Mouse (Mus musculus) CD8-positive naive resting alpha-beta T cell, adult 2 months (primary cell): ENCODE results near the gene Fzd5.

Experiments used
- DNase-seq, 2 experiments: peaks; one replicate each; pipeline ENCODE4 v3.0.0; 2022; ENCODE audit warnings: low read depth in 2 of 2, low spot score in 2 of 2

The Fzd5 gene

DNA sequence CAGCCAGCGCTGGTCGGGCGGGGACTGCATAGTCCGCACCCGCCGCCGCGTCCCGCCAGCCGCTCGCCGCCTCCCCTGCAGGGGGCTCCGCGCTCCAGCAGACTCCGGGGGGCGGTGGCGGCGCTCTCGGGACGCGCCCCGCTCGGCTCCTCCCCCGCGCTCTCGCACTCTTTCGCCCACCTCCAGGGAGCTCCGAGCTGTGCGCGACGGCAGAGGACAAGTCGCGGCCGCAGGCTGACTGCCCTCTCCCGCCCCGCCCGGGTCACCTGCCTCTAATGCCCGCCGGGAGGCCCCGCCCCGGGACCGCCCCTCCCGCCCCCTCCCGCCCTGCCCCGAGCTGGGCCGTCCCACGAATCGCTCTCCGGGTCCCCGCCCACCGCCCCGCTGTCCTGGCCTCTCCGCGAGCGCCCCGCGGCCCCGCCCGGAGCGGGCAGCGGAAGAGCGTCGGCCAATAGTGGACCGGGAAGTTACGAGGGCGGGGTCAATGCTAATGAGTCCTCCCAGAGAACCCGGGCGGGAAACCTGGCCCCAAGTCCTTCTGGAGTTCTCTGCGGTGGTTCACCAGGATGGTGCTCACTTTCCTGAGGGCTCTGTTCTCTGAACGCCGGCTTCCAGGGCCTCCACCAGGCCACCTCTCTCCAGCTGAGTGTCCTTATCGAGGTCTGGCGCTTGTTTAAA, at the start of gene Fzd5:
Gene Fzd5 (minus strand): TSS at position 250 of the 678 bp plus-strand sequence.
- peak; percentile 56 to 60 for DNase-seq

DNA sequence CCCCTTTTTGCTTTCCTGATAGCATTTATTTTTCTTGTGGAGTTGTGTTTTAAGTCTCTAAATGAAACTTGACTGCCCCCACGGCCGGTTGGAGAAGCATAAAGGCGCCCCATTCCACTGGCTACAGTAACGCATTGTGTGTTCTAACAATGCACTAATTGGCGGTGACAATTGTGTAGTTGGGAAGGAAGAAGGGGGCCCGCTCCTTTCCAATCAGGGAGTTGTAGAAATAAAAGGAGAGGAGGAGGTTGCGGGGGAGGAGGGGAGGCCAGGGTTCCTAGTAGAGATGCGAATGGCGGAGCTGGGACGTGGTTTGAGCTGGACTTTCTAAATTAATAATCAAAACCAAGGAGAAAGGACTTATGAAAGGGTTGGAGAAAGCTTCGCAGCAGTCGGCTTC, 42.3 kb upstream of the Fzd5 start:
- DNase-seq, result no peak

DNA sequence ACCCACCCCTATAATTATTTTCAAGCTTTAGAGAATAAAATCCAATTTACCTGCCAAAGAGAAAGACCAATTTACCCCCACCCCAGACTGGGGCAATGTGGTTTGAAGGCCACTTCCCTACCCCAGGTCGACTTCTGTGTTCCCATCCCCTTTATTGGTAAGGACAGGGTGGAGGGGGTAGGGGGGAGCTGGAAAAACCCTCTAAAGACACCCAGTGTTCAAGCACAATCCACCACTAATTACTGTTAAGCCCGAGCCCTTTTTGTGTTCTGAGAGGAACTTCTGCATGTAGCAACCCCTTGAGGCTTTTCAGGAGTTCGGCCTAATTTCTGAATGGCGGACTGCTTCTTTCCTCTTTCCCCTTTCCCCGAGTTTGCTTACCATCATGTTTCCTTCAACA, 41.9 kb upstream of the Fzd5 start:
- DNase-seq, result no peak

DNA sequence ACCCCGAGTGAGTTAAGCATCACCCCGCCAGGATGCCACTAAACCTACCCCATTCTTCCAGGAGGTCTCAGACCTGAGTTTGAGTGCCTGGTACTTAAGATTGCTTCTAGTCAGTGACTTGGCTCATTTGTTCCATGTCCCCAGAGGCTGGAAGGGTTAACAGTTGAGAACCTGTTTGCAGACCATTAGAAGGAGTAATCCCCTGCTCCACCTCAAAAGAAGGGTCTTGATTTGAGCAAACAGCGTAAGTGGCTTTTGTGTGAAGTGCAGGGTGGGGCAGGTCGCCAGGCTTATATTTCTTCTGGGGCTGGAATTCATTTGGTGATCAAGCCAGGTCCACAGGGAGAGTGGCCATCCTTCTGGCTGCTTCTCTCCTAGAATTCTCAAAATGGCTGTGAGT, 35.8 kb upstream of the Fzd5 start:
- DNase-seq, result no peak

DNA sequence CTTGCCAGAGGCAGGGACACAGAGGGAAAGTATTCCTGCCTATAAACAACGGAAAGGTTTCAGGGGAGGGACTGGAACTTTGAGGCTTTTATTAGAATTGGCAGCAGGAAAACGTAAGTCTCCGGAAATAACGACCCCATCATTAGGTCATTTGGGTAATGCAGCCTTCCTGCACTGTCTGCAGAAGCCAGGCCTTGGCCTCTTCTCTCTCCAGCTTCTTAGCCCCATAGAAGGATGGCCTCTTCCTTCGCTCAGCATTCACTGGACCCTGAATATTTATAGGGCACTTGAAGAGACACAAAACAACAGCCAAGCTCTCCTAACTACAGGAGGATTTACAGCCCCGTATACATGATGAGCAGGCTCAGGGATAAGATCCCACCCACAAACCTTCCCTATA, 32.6 kb upstream of the Fzd5 start:
- DNase-seq, result no peak

DNA sequence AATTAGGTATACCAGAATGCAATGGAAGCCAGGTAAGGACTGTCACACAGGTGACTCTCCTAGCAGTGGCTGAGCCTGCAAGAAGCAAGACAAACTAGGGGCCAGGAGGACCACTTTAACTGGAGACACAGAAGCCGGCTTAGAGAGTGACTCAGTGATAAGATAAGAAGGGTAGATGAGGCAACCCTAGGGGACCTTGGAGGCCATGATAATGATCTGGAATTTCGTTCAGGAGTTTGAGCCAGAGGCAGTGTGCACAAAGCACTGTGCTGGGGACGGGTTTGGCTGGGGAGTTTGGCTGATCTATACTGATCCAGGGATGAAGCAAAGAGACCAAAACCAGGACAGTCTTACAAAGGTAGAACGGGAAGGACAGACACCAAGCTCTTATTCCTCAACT, 24.1 kb upstream of the Fzd5 start:
- DNase-seq, result no peak

DNA sequence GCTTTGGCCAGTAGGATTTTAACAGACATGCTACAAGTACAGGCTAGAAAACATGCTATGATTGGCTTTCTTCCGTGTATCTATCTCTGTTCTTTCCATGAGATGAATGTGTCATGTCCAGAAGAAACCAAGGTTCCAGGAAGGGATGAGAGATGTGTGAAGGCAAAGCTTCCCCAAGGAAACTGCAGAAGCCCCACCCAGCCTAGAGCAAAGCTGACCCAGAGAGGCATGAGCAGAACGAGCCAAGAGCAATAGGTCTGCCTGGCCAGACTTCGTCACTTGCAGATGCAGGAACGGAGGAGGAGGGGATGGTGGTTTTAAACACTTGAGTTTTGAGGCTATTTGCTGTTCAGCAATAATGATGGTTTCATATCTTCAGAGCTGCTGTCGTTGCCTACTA, 20.2 kb upstream of the Fzd5 start:
- no peak for DNase-seq

DNA sequence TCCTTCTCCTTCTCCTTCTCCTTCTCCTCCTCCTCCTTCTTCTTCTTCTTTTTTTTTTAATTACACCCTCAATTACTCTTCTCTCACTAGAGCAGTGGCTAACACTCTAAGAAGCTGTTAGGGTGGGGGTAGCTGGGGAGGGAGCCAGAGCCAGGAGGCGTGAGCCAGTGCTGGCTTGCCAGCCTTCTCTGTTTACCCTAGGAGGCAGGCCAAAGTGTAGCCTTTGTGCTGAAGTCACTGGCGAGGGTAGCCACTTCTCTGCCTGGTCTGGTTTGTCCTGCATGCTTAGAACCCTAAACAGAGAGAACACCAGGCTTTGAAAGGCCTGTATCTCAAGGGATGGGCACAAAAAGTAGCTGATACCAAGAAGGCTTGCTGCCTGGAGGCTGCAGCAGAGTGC, 19.7 kb upstream of the Fzd5 start:
- DNase-seq, result no peak

DNA sequence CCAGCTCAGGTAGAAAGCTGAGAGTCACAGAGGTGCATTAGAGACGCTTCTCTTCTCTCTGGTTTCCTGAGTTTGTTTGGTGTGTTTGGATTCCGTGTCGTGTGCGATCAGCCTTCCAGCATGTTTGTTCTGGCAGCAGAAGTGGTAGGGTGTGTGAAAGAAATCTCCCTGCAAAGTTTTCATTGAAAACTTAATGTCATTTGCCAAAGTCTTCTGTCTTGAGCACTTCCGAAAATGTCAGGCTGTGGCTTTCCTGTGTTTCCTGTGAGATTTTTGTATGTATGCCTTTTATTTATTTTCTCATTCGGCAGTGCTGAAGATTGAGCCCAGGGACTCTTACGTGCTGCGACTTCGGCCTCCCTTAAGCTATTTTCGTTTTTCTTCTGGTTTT, 19.1 kb upstream of the Fzd5 start:
- no peak for DNase-seq

DNA sequence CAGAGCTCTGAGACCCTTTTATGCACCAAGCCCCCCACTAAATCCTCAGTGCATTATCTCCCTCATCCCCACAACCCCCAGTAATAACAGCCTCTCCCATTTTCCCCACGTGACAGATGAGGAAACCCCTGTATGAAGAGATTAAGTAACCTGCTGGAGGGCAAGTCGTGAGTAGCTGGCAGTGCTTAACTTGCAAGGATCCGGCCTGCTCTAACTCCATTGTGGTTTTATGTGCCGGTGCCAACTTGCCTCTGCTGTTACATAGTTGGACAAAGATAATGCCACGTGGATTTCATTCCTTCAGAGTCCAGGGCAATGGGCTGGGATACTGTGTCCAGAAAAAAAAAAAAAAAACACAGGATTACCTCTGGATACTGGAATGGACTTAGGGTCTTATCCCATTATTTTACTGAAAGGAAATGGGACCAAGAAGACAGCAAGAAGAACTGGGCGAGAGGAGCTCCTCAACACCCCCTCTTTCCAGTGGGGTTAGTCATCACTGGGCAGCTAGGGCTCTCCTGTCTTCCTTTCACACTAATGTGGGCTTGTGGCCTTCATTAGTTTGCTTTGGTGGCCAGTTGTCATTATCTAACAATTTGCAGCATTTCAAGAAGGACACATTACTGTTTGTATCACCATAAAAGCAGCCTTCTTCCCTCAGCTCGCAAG, 18.6 kb upstream of the Fzd5 start:
- no peak for DNase-seq

DNA sequence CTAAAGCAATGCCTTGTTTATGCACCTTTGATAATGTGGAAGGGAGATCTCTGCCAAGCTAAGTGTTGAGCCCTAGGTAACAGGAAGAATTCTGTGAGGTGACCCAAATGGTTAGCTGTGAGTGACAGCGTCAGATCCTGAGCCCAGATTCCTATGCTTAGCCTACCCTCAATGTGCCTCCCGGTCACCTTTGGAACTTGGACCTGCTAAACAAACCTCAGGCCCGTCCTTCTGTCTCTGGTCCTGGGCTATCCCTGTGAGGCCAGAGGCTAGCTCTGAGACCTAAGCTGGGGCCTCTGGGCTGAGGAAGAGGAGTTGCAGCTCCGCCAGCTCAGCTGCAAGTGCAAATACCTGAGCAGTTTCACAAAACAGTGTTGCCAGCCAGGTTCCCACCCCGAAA, 17.1 kb upstream of the Fzd5 start:
- DNase-seq, result no peak

DNA sequence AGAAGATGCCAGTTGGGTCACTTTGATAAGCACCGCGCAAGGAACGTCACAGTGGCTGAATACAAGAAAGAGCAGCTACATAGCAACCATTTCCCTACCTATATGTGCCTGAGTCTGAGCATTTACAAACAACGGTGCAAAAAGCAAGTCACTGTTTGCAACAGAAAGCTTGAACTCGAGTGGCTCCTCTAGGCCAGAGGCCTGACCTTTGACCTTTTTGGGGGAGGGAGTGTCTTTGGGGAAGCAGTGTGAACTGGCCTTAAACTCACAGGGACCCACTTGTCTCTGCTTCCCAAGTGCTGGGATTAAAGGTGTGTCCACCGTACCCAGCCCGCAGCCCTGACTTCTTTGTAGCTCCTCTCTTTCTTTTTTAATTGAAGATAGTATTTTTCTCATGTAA, 16.1 kb upstream of the Fzd5 start:
- DNase-seq, result no peak

DNA sequence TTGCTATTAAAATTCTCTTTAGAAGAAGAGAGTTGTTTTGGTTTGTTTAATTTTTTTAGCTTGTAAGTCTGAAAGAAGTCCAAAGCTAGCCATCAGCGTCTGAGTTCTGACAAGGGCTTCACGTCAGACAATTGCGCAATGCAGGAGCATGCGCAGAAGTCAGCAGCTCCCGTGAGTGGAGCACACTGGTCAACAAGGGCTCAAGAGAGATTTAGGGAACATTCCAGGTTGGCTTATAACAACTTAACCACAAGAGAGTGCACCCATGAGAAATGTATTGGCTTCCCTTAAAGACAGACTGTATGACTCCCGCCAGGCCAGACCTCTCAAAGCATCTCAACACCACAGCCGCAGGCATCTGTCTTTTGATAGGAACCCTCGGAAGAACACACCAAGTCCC, 15.6 kb upstream of the Fzd5 start:
- no peak for DNase-seq

DNA sequence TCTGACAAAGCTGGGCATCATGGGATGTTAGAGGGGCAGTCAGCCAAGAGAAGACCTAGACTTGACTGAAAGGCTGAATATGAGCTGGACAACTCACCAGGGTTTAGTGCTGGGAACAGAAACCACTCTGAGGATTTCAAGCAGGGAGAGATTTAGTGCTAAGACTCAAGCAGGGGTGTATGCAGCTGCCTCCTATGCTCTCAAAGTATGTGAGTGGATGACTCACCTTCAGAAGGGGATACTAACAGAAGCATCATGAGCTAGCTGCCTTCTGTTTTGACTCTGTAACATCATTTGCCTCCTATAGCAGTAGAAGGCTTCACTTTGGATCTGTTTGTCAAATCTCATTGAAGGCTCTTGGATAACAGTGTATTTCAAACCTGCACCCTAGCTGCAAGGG, 7.1 kb upstream of the Fzd5 start:
- DNase-seq, result no peak

DNA sequence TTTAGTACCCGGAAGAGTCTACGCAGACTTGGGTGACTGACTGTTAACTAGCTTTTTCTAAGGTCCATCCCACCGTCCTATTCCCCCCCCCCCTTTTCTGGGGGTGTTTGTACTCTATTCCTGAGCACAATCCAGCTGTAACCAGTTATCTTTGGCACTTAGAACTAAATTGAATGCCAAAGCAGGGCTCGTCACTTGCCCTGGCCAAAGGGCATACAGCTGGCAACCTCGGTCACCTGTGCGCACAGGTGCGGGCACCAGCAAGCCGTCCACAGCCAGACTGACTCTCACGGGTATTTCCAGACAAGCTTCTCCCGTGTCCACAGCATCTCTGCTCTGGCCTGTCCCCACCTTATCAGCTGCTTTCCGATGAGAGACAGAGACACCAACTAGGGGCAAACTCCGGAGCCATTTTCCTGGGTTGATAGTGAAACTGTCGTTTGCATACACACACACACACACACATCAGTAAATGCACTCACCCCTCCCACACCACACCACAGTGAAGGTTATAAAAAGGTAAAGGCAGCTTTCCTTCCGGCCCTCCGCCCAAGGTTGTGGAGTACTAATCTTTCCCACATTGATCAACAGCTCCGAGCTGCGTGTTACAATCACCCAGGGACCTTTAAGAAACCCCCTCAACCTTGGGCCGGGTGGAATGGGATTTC, 5.3 kb upstream of the Fzd5 start:
- DNase-seq, result no peak

DNA sequence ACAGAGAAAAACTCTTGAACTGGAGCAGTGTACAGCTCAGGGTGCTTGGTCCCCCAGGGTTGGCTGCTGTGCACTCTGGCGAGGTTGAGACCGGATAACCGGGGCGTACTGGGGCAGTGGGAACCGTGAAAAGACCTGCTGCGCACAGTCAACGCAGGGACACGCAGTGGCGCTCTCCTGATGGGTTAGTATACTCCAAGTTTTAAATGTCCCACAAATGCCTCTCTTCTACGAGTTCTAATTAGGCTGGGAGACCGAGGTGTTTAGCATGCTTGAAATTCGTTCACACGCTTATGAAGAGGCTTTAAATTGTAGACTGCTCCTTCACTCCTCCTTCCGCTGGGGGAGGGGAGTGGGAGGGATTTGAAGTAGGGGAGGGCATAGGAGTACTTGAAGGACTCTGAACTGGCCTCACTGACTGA, 1.1 kb upstream of the Fzd5 start:
- DNase-seq, result peak; percentile 35 to 39

DNA sequence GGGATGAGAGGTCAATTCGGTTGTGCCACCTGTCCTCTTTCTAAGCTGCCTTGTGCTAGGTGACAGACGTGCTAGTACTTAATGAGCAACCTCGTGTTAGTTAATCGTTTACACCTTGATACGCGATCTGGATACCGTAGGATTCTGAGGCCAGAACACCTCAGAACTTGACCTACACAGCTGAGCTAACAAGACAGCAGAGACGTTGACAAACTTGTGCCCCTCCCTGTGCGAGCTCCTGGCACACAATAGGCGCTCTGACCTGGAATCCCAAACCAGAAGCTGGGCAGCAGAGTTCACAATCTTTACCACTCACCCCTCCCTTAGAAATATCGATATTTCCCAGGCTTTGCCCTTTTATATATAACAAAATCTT, 617 bp upstream of the Fzd5 start:
- no peak for DNase-seq

DNA sequence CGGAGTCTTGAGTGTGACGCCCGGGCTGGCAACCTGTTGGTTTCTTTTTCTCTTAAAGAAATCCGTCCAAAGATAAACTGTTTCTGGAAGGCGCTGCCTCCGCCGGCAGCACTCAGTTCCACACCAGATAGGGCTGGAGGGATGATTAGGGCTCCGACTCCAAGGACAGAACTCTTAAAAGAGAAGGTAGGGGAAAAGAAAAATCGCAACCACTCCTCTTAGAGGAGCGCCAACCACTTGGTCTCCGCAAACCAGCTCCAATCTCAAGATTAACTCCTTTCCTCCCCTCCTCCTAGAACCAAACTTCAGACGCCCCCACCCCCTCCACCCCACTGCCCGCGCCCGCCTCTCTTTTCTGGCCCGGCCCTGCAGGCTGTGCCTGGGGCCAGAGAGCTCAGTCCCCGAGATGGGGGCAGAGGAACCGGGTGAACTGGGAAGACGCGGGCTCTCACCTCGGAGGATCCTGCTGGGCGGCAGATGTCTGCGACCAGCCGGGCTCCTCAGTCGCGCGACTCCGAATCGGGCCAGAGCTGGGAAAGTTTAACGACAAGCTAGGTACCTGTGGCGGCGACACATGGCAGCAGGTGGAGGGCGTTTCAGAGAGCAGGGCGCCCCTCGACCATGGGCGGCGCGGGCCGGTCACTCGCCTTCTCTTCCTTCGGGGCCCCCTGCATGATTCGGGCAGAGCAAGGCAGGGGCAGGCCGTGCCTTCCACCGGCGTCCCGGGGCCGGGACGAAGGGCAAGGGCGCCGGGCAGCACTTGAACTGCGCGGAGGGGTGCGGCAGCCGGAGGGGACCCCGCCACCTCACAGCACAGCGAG, 660 bp downstream of the Fzd5 start:
- DNase-seq, result peak; percentile 15 to 37

DNA sequence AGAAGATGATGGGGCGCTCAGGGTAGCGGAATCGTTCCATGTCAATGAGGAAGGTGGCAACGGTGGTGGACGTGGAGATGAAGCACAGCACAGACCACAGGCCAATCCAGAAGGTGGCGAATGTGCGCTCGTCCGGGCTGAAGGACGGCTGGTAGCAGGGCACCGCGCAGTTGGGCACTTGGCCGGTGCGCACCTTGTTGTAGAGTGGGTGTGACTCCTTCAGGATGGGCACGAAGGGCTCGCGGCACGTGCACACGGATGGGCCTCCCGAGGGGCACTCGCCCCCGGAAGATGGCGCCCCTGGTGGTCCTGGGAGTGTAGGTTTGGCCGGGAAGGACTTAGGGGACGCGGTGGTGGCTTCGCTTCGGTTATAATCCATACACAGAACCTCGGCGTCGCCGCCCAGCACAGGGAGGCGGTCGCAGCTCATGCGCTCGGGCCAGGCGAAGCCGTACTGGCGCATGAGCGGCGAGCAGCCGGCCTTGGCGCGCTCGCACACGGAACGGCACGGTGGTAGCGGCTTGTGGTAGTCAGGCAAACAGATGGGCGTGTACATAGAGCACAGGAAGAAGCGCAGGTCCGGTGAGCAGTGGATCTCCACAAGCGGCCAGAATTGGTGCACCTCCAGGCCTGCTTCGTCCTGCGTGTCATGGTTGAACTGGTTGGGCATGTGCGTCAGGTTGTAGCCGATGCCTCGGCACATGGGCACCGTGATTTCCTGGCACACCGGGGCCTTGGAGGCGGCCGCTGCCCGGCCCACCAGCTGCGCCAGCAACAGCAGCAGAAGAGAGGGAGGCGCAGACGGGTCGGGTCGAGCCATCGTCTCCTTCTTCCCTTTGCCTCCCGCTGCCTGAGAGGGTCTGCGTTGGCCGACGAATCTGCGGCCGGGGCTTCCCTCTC, 1.5 kb downstream of the Fzd5 start:
- DNase-seq, result peak; percentile 14 to 39
